Mouse (Mus musculus) cerebellum, adult 2 months (tissue): ENCODE measurements around the gene Mynn.

ENCODE experiments used
- CTCF ChIP-seq: fragments of 200-500 bp; IDR thresholded peaks from 2 replicates; pipeline ENCODE4 v1.5.1; 2011; ENCODE audit warnings: low read depth, mild to moderate bottlenecking, control low read depth, low read length, moderate library complexity, borderline replicate concordance; ENCODE audit not compliant: insufficient read depth
- POLR2A ChIP-seq: fragments of 200-500 bp; IDR thresholded peaks from 2 replicates; pipeline ENCODE4 v1.6.1; 2011; ENCODE audit warnings: low read length, control low read depth, borderline replicate concordance; ENCODE audit not compliant: insufficient read depth

GRCm38 (mm10) chr3:30601610-30602064, 228 bp upstream of the Mynn start:
- no peak for TF ChIP-seq CTCF
- no peak for TF ChIP-seq POLR2A
